Mouse (Mus musculus): ENCODE results near the gene Skap2.

DNA sequence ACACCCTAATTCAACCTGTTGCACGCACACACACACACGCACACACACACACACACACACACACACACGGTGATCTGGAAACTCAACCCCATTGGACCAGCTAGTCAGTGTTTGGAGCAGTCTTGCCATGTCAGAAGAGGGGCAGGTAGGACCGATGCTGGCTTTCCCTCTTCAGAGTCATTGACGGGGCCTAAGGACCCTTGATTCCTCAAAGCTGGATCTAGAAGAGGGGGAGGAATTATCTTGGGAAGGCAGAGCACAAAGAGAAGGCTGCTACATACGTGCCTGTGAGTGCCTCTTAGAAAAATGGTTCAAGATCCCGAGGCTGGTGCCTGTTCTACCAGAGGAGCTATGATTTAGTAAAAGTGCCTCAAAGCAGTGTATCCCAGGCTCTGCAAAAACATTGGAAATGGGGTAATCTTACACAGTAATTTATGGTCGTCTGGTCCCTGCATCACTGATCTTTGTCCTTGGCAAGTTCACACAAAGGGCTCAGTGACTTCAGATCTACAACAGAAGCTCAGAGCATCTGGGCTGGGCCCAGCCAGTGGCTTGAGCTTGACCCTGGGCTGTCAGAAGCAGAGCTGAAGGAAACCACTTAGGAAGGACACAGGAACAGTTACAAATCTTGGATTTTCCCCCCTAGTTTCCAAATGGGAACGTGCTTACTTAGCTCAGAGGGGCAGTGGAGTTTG, 188.1 kb downstream of the Skap2 start:
- no peak for TF ChIP-seq CTCF (IDR thresholded peaks at IDR 0.05; ENCODE audit: control insufficient read depth, insufficient read depth, insufficient read length)
- no peak for TF ChIP-seq MAX (IDR thresholded peaks at IDR 0.05)
- TF ChIP-seq USF1 (IDR thresholded peaks at IDR 0.05; ENCODE audit: low read depth) = no peak
- no peak for TF ChIP-seq MYOD1 (IDR thresholded peaks at IDR 0.05; ENCODE audit: control insufficient read depth, insufficient read length, low read depth)
- no peak for TF ChIP-seq CEBPB (IDR thresholded peaks at IDR 0.05; ENCODE audit: low read depth)
